Mouse (Mus musculus): Measurements from ENCODE around the gene Ppm1n.

- TF ChIP-seq CTCF (IDR thresholded peaks at IDR 0.05): no peak
- TF ChIP-seq EP300 (IDR thresholded peaks at IDR 0.05): no peak
Measured at GRCm38 (mm10) chr7:19282385-19282784, 2.5 kb upstream of the Ppm1n start, which contains the start of gene Rtn2.
